Mouse (Mus musculus) heart, embryonic 12.5 days (tissue): ENCODE measurements around the gene Ttll8. TPM values are rescaled to one million over a fixed set of nuclear protein-coding genes. Genes with fewer than 3 reads are reported as not detected.

Experiments used
- ATAC-seq: fragments of 200-750 bp; cut with Nextera tagmentation; 2 replicates; pipeline ENCODE4 v1.8.0; 2017; ENCODE audit warnings: moderate TSS enrichment, moderate library complexity; ENCODE audit not compliant: insufficient number of reproducible peaks, low FRiP score
- H3K27ac ChIP-seq: fragments of 300-500 bp; sonication (generic); 2 replicates; pipeline ENCODE4 v1.5.1; 2016; ENCODE audit warnings: mild to moderate bottlenecking, moderate library complexity; ENCODE audit not compliant: poor library complexity, severe bottlenecking
- H3K27me3 ChIP-seq: fragments of 300-500 bp; sonication (generic); replicated peaks from 2 replicates; pipeline ENCODE4 v1.6.1; 2016; ENCODE audit warnings: mild to moderate bottlenecking, moderate library complexity
- H3K36me3 ChIP-seq: fragments of 300-500 bp; sonication (generic); 2 replicates; pipeline ENCODE4 v1.6.1; 2016; ENCODE audit warnings: mild to moderate bottlenecking, moderate library complexity
- H3K4me1 ChIP-seq: fragments of 300-500 bp; sonication (generic); replicated peaks from 2 replicates; pipeline ENCODE4 v1.6.1; 2016; ENCODE audit warnings: mild to moderate bottlenecking
- H3K4me2 ChIP-seq: fragments of 300-500 bp; sonication (generic); 2 replicates; pipeline ENCODE4 v1.6.1; 2016; ENCODE audit warnings: mild to moderate bottlenecking, moderate library complexity
- H3K4me3 ChIP-seq: fragments of 300-500 bp; sonication (generic); 2 replicates; pipeline ENCODE4 v1.5.1; 2016; ENCODE audit warnings: mild to moderate bottlenecking
- H3K9ac ChIP-seq: fragments of 300-500 bp; sonication (generic); 2 replicates; pipeline ENCODE4 v1.6.1; 2016; ENCODE audit warnings: mild to moderate bottlenecking, moderate library complexity
- H3K9me3 ChIP-seq: fragments of 300-500 bp; sonication (generic); replicated peaks from 2 replicates; pipeline ENCODE4 v1.6.1; 2016; ENCODE audit warnings: mild to moderate bottlenecking, moderate library complexity
- WGBS: fragments of 180-500 bp; shearing (Covaris S2); methylation state at CpG from one replicate; pipeline ENCODE4 v1.1.7; 2016; 5-methylcytosine and 5-hydroxymethylcytosine counted together
- polyA plus RNA-seq: library from polyadenylated mRNA; unstranded; fragments of >200 nt; fragmentation: Nextera tagmentation; extraction: Ambion mirVana; gene quantifications from 2 replicates; pipeline ENCODE4 v1.2.1, GENCODE M21; 2016

Gene Ttll8
- polyA plus RNA-seq, 1 experiment from 2014 or later, result not detected

DNA sequence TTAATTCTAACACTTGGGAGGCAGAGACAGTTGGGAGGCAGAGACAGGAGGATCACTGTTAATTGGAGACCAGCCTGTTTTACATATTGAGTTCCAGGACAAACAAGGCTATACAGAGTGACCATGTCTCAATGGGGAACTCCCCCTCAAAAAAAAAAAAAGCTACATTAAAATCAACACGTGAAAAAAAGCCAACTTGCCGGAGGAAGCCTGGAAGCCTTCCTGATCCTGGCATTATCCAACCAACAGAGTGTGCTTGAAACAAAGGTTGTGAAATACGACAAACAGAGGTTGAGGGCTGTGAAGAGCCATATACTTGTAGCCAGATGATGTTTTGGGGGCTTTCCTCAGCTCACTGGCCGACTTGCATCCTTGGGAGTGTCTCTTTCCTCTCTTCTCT is 71.4 kb downstream of the Ttll8 start:
- no peak for ATAC-seq
- Histone ChIP-seq H3K4me1 (peaks cover 6% of the 10 kb centered on the region), H3K27ac (no peak overlapping the region), H3K36me3 (no peaks in the 10 kb centered on the region), H3K4me3 (no peak overlapping the region), H3K27me3 (no peaks in the 10 kb centered on the region; the same call in 1 of the 2 replicates), H3K9me3 (no peaks in the 10 kb centered on the region), H3K9ac (no peak overlapping the region), H3K4me2 (no peak overlapping the region)
- 72% methylated on average over 4 of the region's 4 CpGs for WGBS

DNA sequence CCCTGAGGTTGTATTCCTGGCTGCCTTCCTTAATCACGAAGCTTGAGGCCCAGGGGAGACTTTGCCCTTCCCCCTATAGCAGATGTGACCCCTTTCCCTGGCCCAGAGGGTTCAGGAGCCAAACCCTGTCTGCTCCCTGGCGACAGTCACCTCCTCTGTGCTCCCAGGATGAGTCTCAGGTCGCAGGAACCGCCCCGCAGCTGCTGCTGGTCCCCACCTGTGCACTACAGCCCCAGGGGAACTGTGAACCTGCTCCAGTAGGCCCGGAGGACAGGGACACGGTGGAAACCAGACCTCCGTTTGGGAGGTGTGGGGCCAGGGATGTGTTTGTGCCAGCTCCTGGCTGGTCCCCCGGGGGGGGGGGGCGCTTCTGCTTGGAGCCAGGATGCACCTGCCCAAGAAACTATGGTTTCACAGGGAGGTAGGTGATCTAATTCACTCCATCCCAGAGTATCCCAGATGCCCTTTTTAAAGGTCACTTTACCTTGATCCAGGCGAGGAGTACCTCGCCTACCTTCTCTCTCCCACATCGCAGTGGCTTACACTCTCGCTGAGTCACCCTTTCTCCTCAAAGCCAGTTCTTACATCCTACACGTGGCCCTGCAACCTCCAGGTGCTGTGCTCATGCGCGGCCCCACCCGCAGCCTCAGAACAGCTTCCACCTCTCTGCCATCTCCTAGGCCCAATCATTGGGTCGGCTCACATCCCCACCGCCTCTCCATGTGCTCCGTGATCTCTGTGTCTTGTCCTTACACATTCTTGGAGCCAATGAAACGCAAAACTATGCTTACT is 72.8 kb downstream of the Ttll8 start:
- Histone ChIP-seq H3K27me3 (no peaks in the 10 kb centered on the region; the same call in 1 of the 2 replicates), H3K27ac (no peak overlapping the region), H3K4me2 (no peak overlapping the region), H3K4me1 (peaks cover 6% of the 10 kb centered on the region), H3K9ac (no peak overlapping the region), H3K9me3 (no peaks in the 10 kb centered on the region), H3K4me3 (no peak overlapping the region), H3K36me3 (no peaks in the 10 kb centered on the region)
- WGBS, result 55% methylated on average over 22 of the region's 22 CpGs
- ATAC-seq, result no peak

DNA sequence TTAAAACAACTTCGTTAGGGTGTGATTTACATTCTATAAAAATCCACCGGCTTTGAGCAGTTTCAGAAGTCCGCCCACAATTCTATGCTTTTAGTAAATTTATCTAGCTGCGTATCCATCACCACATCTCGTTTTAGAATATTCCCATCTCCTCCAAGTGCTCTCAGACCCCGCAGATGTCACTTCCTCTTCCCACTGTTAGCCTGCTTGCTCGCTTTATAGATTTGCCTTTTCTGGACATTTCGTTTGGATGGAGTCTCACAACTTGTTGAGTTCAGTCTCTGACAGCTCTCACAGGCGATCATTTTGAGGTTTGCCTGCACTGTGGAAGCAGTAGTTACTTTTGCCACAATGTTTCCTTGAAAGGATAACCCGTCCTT is 77.2 kb downstream of the Ttll8 start:
- Histone ChIP-seq H3K36me3 (no peaks in the 10 kb centered on the region), H3K27me3 (no peaks in the 10 kb centered on the region; the same call in 1 of the 2 replicates), H3K4me1 (peaks cover 11% of the 10 kb centered on the region), H3K9me3 (no peaks in the 10 kb centered on the region), H3K9ac (no peak overlapping the region), H3K27ac (no peak overlapping the region), H3K4me3 (no peak overlapping the region), H3K4me2 (no peak overlapping the region)
- WGBS, result 77% methylated on average over 10 of the region's 10 CpGs
- ATAC-seq, result no peak

DNA sequence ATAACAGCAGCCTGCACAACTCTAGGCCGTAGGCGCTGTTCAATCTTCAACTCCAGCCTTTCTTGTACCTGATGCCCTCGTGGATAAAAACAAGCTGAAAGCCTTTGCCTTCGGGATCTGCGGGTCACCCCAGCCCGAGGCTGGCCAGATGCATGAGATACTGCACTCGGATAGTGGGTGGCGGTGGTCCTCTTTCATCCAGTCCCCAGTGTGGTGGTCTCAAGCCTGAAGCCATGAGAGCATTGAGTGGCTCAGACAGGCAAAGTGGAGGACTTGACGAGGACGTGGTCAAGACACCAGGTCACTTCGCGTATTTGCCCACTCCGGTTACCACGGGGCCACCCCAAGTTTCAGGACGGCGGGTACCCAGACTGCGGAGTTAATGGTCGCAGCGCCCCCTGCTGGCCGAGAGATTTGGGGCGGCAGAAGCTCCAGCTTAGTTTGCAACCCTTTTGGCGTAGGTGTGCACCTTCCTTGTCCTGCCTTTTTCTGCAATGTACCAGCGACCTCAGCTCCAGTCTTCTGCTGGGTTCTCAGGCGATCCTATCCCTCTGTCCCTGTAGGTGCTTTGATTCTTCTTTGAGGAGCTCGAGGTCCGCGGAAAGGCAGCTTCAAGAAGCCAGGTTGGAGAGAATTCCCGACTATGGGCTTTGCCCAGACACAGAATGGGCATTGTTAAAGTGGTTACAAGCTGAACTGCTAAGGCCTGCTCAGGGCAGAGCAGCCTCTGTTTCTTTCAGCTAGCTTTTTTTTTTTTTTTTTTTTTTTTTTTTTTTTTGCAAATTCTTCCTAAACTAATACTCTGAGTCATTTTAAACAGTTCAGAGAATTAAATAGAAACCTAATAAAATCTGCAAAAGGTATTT is 77.8 kb downstream of the Ttll8 start:
- H3K27me3 ChIP-seq, result no peaks in the 10 kb centered on the region; the same call in 1 of the 2 replicates
- no peak overlapping the region for H3K9ac ChIP-seq
- 12% methylated on average over 28 of the region's 28 CpGs for WGBS
- ATAC-seq, result peak; percentile 38; the same call in 1 of the 2 replicates
- no peaks in the 10 kb centered on the region for H3K9me3 ChIP-seq
- peak overlapping the region; percentile 56 for H3K4me2 ChIP-seq
- no peak overlapping the region for H3K27ac ChIP-seq
- H3K36me3 ChIP-seq, result no peaks in the 10 kb centered on the region
- peaks cover 11% of the 10 kb centered on the region for H3K4me1 ChIP-seq
- H3K4me3 ChIP-seq, result no peak overlapping the region

DNA sequence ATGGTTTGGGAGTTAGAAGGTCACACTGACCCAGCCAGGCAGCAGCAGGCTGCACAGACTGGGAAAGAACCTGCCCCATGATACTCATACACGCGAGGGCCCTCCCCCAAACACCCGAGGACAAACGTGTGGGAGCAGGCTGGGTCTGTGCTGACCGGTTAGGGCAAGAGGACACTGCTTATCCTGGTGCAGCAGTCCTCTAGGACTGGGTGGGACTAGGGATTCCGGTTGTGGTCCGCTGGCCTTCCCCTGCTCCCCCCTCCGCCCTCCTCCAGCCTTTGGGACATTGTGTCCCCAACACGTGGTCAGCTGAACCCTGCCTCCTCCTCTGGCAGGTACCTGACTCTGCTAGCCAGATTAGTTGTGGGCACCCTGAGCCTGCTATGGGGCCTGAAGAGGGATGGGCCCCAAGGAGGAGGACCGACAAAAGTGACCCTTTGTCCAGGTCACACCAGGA is 78.6 kb downstream of the Ttll8 start:
- Histone ChIP-seq H3K9ac (no peak overlapping the region), H3K4me3 (no peak overlapping the region), H3K4me1 (peaks cover 11% of the 10 kb centered on the region), H3K36me3 (no peaks in the 10 kb centered on the region), H3K27me3 (no peaks in the 10 kb centered on the region), H3K9me3 (no peaks in the 10 kb centered on the region), H3K27ac (no peak overlapping the region), H3K4me2 (no peak overlapping the region)
- peak; percentile 54; the same call in 1 of the 2 replicates for ATAC-seq
- 28% methylated on average over 10 of the region's 10 CpGs for WGBS

DNA sequence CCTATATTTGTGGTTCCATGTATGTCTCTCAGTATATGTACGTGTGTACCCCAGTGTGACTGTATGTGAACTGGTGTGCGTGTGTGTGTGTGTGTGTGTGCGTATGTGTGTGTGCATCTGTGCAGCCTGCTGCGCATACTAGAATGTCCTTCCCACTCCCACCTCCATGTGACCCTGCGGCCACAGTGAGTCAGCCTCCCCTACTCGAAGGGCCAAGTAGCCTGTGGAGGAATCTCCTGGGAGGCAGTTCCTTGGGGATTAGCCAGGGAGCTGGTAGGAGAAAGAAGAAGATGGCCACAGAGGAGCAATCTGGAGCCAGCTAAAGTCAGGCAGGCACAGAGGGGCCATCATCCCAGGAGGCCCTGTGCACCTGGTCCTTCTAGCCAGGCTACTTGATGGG is 79.7 kb downstream of the Ttll8 start:
- no peak overlapping the region for H3K9ac ChIP-seq
- H3K27ac ChIP-seq, result no peak overlapping the region
- H3K4me3 ChIP-seq, result no peak overlapping the region
- H3K9me3 ChIP-seq, result no peaks in the 10 kb centered on the region
- H3K36me3 ChIP-seq, result no peaks in the 10 kb centered on the region
- no peak for ATAC-seq
- H3K27me3 ChIP-seq, result no peaks in the 10 kb centered on the region
- H3K4me1 ChIP-seq, result peaks cover 11% of the 10 kb centered on the region
- 91% methylated on average over 6 of the region's 6 CpGs for WGBS
- no peak overlapping the region for H3K4me2 ChIP-seq

DNA sequence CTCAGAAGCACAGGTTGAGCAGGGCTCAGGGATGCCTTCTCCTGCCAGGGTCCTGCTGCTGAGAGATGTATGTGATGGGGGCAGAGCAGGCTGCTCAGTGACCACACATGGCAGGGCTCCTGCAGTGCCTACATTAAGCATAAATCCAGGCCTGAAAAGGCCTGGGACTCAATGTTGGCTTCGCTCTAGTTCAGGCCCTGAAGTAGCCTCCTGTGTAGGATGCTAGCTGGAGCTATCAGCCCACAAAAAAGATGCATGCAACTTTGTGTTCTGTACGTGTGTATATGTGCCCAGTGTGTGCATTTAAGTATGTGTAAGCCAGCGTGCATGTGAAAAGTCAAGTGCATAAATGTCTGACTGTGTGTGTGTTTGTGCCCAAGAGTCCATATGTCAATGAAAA is 80.2 kb downstream of the Ttll8 start:
- peaks cover 11% of the 10 kb centered on the region for H3K4me1 ChIP-seq
- H3K9me3 ChIP-seq, result no peaks in the 10 kb centered on the region
- WGBS, result 84% methylated on average over 3 of the region's 3 CpGs
- no peaks in the 10 kb centered on the region for H3K36me3 ChIP-seq
- H3K27ac ChIP-seq, result no peak overlapping the region
- no peak for ATAC-seq
- no peak overlapping the region for H3K4me3 ChIP-seq
- H3K4me2 ChIP-seq, result no peak overlapping the region
- H3K9ac ChIP-seq, result no peak overlapping the region
- H3K27me3 ChIP-seq, result no peaks in the 10 kb centered on the region

DNA sequence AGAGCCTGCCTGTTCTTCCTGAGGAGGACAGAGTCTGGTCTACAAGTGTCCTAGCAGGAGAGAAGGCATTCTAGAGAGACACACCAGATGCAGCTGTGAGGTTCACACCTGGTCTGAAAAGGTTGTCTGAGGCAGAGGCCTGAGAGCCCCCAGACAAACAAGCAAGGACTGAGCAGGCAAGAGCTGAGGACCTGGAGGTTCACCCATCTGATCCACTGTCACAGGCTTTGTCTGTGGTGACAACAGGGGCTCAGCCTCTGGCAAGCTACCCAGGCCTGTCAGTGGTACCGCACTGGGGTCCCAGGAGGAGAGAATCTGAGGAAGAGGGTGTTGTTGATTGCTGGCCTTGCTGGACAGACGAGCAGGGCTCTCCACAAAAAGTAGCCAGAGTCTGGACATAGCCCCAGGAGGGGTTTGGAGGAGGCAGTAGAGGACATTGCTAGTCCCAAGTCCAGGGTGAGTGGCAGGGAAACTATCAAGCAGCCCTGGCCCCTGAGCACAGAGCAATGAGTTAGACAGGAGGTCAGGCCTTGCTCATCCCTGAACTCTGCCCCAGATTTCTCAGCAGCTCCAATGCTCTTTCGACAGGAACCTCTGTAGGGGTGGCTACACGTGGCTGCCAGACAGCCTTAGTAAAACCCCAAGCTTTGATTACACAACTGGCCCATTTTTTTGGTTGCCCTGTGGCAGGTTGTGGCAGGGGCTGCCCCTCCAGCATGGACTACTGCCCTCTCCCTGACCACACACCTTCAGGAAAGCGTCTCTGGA is 83.6 kb downstream of the Ttll8 start:
- H3K36me3 ChIP-seq, result peaks cover 14% of the 10 kb centered on the region
- no peaks in the 10 kb centered on the region for H3K9me3 ChIP-seq
- peaks cover 34% of the 10 kb centered on the region for H3K4me1 ChIP-seq
- no peak overlapping the region for H3K4me3 ChIP-seq
- ATAC-seq, result no peak
- no peak overlapping the region for H3K9ac ChIP-seq
- H3K27me3 ChIP-seq, result no peaks in the 10 kb centered on the region
- 66% methylated on average over 5 of the region's 5 CpGs for WGBS
- no peak overlapping the region for H3K27ac ChIP-seq
- H3K4me2 ChIP-seq, result no peak overlapping the region

DNA sequence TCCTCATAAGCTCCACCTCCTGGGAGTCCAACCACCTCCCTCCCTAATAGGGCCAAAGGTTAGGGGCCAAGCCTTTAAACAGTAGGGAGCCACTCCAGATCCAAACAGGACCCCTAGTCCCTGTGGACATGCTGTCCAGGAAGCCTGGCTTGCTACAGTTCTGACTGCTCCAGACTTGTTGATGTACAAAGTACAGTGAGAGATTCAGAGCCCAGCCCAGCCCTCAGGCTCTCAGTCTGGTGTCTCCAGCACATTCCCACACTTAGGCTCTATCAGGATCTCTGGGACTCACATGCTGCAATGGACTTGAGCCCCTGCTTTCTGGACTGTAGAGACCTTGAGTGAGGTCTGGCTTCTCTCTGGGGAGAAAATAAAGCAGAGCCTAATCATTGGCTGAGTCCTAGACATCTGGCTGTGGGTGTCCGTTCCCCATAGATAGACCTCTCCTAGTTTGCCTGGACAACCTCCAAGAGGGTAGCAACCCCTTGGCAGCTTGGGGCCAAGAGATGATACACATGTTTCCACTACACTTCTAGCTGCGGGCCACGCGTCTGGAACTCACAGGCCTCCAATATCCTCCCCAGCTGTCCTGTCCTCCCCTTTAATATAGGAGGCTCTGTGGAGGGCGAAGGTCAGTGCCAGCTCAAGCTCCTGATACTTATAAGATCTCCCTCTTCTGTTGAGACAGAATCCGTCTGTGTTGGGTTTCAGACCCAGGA is 86.0 kb downstream of the Ttll8 start:
- no peak overlapping the region for H3K9ac ChIP-seq
- peak overlapping the region; percentile 96 for H3K4me2 ChIP-seq
- ATAC-seq, result peak; percentile 17; the same call in 1 of the 2 replicates
- H3K4me1 ChIP-seq, result peaks cover 48% of the 10 kb centered on the region
- H3K27me3 ChIP-seq, result no peaks in the 10 kb centered on the region
- no peaks in the 10 kb centered on the region for H3K9me3 ChIP-seq
- H3K36me3 ChIP-seq, result peaks cover 29% of the 10 kb centered on the region
- H3K27ac ChIP-seq, result peak overlapping the region; percentile 93
- WGBS, result 50% methylated on average over 6 of the region's 6 CpGs
- H3K4me3 ChIP-seq, result no peak overlapping the region

DNA sequence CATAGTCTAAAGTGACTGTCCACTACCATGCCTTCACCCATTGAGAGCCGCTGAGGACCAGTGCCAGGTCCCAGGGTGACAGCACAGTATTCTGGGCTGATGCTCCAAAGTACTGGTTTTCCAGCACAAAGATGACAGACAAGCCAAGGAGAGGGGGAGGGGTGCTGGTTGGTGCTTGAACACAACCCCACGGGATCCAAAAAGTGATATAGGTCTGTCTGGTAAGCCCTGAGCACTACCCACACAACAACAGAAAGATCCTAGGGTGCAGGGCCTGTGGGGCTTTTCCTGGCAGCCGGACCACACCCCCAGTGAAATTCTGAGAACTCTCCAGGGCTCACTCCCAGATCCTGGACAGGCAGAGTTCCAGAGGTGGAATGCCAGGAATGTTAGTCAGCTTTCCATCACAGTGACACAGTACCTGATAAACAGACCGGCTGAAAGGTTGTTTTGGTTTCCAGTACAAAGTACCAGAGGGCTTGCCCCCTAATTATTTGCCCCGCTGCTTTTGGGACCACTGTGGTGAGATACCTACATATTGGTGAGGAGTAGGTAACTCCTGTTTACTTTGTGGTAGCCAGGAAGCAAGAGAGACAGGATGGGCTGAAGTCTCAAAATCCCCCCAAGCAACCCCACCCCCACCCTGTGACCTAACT is 86.7 kb downstream of the Ttll8 start:
- Histone ChIP-seq H3K4me3 (no peak overlapping the region), H3K4me1 (peaks cover 48% of the 10 kb centered on the region), H3K27me3 (no peaks in the 10 kb centered on the region), H3K27ac (peak overlapping the region; percentile 93), H3K9ac (peak overlapping the region; percentile 31; the same call in 1 of the 2 replicates), H3K36me3 (peaks cover 30% of the 10 kb centered on the region), H3K9me3 (no peaks in the 10 kb centered on the region), H3K4me2 (peak overlapping the region; percentile 96)
- peak; percentile 52 for ATAC-seq
- WGBS, result 11% methylated on average over 5 of the region's 5 CpGs
